Mouse (Mus musculus): ENCODE results near the gene Gabbr2.
"Not testable (repeated sequence)": the region's sequence is repeated elsewhere in the genome, so short reads cannot be mapped to it uniquely, and the experiment has no call there.

The Gabbr2 gene

DNA sequence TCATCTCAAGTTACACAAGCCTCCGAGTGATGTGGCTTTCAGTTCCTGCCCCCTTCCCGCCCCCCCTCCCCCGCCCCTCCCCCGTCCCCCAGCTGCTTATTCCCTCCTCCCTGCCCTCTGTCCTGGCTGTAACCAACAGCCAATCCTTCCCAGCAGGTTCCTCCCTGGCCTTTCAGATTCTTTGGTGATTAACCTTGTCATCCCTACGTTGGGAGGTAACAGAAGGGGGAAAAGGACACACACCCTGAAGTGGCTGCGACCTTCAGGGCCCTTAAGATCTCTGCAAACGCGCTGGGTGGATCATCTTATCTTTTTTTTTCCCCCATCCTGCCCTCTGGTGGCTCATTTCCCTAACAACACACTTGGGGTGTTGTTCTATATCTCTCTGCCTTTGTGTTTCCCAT lies 326.3 kb downstream of the Gabbr2 start:
- DNase-seq (ENCODE audit: extremely low spot score, low read depth, low spot score): peak; percentile 31

DNA sequence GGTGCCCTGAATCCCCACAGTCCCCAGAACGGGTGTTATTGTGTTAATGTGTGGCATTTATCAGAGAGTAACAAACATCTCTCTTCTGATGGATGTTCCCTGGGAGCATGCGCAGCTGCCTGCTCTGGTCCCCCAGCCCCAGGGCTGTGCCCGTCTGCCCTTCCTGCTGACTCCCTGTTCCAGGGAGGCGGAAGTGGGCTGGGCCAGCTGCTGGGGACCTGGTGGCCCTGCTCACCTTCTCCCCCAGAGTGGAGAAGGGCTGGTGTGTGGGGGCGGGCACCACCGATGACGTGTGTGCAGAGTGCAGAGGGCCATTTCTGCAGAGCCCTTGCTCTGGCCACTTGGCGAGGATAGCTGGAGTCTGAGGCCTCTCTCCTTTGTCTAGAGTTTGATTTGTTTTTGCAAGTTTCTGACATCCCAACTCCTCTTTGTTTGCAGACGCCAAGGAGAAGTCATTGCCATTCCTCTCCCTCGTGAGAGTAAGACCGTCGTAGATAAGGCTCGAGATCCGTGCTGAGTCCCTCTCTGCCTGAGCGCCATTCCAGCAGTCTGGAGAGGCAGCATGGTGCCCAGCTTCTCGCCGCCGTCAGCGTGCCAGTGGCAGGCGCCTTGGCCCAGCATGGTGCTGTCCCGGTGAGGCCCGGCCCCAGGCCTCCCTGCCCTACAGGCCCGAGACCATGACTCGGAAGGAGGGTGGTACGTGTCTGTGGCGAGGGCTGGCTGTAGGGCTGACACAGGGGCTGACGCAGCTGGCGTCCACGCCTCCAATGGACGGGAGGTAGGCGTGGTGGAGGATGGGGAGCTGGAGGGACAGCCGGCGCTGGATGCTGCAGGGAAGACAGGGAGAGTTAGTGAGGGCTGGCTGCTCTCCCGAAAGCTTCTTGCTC lies 327.3 kb downstream of the Gabbr2 start:
- DNase-seq (ENCODE audit: extremely low spot score, low read depth, low spot score): peak; percentile 33

DNA sequence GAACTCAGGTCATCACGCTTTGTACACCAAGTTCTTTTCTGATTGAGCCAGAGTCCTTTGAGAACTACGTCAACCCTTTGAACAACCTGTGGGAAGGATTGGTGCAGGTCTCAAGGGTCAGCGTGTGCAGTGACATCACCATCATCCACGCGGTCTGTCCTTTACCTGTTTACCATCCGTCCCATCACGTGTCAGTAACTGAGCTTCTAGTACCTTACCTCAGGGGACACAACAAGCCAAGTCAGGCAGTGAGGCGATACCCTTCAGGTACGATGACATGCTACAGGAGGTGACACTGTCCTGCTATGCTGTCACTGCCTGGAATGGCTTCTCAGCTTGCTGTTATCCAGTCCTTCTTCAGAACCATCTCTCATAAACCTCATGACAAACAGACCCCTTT lies 330.2 kb downstream of the Gabbr2 start:
- DNase-seq (ENCODE audit: extremely low spot score, low read depth, low spot score): no peak

DNA sequence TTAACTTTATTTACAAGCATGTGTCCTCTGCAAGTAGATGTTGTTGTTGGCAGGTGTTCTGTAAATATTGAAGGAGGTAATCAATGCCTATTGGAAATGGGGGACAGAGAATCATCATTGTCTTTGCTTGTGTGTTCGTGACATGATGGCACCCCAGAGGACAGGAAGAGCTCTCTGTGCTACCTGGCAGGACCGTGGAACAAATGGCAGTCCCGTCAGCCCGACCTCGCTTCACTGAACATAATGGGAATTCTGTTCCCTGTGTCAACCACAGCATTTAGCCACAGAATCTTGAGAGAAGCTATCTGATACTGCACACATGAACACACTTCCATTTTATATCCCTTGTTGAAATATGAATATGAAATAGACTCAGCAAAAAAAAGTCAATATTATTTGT lies 332.7 kb downstream of the Gabbr2 start:
- DNase-seq (ENCODE audit: extremely low spot score, low read depth, low spot score): no peak

DNA sequence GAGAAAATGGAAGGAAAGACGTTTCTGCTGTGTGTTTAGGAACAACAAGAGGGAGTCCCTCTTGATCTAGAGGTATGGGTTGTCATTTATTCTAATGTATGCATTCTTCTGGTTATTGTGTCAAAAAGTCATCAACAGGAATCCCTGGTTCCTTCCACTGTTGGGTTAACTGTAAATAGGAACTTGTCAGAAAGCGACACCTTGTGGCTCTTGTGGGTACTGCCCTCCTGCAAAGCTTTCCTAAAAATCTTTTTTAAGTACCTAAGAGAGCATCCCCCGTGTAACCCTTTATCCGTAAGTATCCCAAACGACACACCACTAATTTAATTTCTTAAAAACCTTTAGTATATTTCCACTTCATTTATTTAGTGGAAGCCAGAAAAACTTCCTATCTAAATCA lies 334.6 kb downstream of the Gabbr2 start:
- DNase-seq (ENCODE audit: extremely low spot score, low read depth, low spot score): peak; percentile 79

DNA sequence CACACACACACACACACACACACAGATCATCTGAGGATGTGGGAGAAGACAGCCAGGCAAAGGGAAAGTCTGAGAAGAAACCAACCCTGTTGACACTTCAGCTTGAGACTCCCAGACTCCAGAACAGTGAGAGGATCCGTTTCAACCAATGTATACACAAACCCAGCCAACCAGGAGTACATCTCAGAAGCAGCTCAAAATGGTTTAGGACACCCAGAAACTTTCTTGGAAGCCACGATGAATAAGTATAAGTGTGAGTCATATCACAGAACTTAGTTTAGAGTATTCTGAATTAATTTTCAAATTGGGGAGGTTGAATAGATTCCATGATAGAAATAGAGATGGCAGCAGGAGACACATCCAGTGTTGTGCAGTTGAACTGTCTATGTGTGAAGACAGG lies 335.7 kb downstream of the Gabbr2 start:
- DNase-seq (ENCODE audit: extremely low spot score, low read depth, low spot score): no peak

DNA sequence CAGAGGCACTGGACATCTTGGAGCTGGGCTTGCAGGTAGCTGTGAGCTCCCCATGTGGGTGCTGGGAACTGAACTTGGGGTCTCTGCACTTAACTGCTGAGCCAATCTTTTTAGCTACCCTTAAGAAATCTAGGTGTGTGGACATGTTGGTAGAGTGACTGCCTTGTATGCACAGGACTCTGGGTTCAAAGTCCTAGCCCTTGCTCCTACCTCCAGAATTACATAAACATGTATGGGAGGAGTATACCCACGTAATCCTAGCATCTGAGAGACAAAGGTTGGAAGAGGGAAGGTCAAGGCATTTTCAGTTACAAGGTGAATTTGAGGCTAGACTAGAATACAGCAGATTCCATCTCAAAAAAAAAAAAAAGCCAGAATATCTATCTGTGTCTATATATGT lies 336.4 kb downstream of the Gabbr2 start:
- no peak for DNase-seq (ENCODE audit: extremely low spot score, low read depth, low spot score)

DNA sequence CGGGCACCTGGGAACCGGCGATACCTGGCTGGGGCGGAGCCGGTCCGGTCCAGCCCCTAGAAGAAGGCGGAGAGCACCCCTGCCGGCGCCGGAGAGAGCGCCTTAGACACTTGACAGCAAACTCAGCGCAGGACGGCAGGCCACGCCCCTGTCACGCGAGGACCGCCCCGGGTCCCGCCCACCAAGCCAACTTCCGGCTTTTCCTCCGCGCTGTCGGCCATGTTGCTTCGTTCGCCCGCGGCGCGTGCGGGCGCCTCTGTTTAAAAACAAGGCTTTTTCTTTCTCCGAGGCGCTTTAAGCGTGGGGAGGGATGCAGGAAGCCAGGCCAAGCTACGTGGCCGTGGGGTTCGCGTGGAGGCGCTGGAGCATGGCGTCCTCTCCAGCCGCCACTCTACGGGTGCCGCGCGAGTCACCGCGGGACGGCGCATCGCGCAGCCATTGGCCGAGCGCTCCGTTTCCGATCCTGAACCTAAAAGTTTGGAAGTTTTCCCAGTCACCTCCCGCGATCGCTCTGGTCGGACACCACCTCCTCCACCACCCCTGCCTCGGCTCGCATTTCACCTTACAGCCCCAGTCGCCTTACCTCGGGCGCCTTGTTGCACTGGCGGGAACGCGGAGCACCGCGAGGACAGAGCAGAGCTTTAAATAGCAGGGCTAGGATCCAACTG lies 341.5 kb downstream of the Gabbr2 start, which contains the start of gene Tbc1d2:
Gene Tbc1d2 (minus strand): TSS at position 124 of the 668 bp plus-strand sequence.
- DNase-seq (ENCODE audit: extremely low spot score, low read depth, low spot score): peak; percentile 42

DNA sequence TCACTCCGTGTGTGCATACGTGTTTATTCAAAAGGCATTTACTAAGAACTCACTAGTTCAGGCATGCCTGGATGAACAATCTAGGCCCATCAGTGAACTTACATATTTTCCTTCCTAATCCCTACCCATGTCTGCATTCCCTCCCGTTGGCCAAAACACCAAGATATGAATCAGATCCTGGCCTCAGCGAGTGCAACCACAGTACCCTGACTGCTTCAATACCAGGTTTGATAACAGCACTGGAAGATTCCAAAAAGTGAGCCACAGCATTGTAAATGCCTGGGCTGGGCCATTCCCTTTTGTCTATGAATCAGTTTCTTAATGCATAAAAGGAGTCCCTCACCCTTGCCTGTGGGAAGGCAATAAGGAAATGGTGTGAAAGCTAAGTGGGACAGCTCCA lies 342.5 kb downstream of the Gabbr2 start:
- DNase-seq (ENCODE audit: extremely low spot score, low read depth, low spot score): no peak

DNA sequence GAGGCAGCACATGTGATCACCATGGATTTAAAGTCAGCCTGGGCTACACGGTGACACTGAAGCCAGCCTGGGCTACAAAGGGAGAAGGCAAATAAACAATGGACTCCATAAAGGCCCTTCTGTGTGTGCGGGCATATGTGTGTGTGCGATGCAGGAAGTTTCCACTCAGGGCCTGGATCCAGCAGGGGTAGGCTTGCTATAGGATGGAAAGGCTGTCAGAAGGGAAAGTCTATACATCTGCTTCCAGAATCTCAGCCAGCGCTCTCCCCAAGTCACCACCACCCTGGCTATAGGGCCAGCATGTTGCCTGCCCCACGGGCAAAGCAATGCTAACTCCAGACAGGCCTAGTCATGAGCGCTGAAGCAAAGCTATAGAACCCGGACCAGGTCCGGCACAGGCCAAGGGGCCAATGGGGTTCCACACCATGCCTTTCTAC lies 348.0 kb downstream of the Gabbr2 start:
- no peak for DNase-seq (ENCODE audit: extremely low spot score, low read depth, low spot score)

DNA sequence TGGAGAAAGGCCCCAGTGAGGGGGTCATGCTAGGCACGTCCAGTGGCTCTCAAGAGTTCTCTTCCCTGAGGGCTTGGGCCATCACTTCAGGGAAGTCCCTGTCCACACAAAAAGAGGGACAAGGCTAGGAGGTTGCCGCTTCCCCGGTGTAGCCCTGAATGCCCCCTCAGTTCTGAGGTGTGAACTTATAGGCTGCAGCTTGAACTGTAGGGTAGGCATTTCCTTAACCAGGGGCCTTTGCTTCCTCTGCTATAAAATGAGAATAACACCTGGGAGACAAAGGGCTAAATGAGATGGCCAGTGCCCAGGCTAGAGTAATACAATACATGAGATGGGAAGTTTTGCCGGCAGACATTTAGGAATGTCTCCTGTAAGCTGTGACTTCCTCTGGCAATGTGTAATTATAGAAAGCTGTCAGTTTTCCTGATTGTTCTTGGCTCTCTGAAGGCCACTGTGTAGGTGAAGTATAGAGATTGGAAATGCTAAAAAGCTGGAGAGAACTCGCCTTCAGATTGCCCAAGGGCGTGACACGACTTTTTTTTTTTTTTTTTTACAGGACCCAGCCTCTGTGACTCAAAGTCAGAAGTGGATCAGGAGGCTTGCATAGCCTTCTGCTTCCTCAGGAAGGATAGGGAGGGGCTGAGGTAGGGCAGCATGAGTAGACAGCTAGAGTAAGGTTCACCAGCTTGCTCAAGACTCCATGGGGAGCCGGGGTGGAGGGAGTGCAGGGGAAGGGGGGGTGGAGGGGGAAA lies 348.6 kb downstream of the Gabbr2 start:
- DNase-seq (ENCODE audit: extremely low spot score, low read depth, low spot score): no peak

DNA sequence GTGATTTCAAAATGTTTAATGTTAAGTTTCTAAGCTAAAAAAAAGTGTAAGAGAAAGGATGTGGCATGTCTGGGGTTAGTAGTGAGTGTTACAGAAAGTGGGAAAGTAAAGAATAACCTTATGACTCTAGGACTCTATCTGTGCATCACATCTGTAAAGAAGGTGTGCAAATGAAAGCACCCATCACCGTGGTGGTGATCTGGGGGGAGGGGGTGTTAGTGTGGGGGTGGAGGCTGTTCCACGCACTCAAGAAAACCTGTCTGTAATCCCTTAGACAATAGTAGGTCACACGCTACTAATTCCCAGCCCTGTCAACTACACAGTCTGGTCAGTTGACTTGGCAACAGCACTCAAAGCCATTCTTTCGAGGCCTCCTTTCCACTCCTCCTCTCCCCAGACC lies 350.4 kb downstream of the Gabbr2 start:
- DNase-seq (ENCODE audit: extremely low spot score, low read depth, low spot score): no peak

DNA sequence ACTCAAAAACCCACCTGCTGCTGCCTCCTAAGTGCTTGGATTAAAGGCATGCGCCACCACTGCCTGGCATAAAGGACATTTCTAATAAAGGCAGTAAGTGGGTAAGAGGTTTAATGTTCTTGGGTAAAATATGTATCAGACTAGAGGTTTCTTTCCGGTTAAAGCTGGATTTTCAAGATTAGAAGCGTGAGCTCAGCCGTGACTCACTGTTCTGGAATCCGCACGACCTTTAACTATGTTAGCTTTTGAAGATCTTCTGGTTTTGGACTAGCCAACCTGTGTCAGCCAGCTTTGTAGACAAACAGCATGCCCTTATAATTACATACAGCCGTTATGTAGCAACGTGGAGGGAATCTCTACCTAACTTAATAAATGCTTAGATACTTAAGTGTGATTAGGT lies 351.8 kb downstream of the Gabbr2 start:
- no peak for DNase-seq (ENCODE audit: extremely low spot score, low read depth, low spot score)

DNA sequence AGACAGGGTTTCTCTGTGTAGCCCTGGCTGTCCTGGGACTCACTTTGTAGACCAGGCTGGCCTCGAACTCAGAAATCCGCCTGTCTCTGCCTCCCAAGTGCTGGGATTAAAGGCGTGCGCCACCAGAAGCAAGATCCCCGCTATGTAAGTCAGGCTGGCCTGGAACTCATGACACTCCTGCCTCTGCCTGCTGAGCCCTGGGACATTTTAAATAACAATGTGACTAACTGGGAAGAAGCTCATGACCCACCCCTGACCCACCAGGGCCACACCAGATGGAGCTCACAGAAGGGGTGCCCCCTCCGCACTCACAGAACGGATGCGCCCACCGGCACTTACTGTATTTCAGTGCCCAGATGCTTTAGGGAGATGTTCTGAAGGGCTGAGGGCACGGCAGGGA lies 354.4 kb downstream of the Gabbr2 start:
- not testable (repeated sequence) for DNase-seq (ENCODE audit: extremely low spot score, low read depth, low spot score)

DNA sequence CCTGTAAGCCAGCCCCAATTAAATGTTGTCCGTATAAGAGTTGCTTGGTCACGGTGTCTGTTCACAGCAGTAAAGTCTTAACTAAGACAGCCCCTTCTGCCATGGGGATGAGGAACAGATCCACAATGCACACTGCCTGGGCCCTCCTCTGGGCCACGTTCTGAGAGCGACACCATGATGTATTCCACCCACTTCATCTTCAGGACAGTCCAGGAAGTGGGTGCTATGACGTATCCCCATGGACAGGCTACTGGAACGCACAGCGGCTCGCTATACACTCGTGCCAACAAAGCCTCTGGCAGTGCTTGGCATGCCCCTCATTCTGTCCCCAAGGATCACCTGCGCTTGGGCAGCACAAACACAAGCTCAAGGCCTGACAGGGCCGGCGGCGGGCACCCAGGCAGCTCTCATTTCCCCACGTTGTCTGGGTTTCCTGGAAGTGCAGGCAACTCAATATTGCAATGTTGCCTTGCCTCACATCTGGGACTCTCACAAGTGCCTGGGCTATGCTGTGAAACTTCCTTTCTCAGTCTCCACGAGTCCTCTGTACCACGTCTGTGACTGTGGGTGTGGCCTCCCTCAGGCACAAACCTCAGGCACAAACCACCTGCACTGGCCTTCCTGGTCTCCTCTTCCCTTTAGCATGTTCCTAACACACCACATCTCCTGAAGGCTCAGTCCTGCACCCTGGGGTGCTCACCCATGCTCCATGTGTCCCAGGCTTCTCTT lies 355.8 kb downstream of the Gabbr2 start:
- DNase-seq (ENCODE audit: extremely low spot score, low read depth, low spot score): no peak

DNA sequence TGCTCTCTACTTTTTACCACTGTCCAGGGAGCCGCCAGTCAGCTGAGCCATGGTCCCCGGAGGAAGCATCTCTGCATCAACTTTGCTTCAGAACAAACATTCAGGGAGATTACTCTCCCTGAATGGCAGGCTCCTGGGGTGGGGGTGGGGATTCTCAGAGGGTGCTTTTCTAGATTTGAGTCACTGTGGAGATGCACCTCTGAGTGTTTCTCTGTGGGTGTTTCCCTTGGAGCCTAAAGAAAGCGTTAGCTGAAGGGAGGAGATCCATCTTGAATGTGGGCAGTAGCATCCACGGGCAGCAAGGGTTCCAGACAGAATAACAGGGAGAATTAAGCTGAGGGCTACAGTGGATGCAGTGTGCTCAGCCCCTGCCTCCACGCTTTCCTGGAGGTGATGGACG lies 356.8 kb downstream of the Gabbr2 start:
- DNase-seq (ENCODE audit: extremely low spot score, low read depth, low spot score): no peak

DNA sequence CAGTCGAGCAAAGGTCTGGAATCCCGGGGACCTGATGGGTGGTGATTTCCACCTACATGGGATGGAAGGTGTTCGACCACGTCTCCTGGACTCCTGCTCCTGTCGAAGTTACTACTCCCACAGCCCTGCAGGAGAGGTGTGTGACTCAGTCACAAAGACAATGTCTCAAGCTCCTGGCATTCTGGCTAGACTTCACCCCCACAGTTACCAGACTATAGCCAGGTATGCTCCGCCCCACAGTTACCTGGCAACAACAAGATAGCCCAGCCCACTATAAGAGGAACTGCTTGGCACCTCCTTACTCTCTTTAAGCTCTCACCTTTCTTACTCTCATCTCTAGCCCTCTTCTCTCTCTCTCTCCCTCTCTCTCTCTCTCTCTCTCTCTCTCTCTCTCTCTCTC lies 358.1 kb downstream of the Gabbr2 start:
- DNase-seq (ENCODE audit: extremely low spot score, low read depth, low spot score): not testable (repeated sequence)

DNA sequence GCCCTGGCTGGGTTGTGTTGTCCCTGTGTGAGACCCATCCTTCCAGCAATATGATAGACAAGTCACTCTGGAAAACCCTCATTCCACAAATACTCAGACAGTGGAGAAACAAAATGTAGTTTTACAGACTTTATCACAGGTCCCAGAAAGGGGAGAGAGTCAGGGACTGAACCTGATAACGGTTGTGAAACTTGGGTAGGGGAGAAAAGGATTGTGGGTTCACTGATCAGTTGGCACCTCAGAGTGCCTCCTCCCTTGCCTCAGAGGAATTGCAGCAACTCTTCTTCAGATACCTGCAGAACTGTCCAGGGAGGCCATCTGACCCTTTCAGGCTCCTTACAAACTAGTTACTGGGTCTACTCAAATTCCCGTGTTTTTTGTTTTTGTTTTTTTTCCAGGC lies 359.2 kb downstream of the Gabbr2 start:
- DNase-seq (ENCODE audit: extremely low spot score, low read depth, low spot score): no peak

DNA sequence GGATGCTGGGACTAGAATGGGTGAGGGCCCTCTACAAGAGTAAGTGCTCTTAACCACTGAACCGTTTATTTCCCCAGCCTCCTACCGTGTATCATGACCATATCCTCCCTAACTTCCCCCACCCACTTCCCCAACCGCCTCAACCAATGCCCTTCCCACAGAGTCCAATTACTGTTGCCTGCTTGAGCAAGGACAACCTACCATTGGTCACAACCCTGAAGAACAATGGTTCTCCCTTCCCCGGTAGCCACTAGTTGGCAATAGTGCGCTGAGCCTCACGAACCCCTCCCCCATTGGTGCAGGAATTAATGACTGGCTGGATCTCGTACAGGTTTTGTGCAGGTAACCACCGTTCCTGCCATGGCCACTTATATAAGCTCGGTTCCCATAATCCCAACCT lies 361.3 kb downstream of the Gabbr2 start:
- no peak for DNase-seq (ENCODE audit: extremely low spot score, low read depth, low spot score)

DNA sequence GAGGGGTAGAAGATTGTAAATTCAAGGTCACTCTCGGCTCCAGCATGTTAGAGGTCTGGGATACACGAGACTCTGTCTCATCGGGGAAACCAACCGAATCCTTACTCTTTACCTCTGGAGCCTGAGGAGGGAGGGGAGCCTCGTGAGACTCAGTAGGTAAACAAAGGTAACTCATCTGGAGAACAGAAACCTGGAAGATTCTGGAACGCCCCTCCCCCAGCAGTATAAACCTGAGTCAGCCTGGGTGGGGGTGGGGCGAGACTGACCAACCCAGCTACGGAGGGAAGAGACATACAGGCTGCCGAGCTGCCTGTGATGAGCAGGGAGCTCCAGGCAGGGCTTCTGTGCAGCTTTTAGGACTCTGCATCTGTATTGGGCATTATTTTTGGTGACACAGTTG lies 362.8 kb downstream of the Gabbr2 start:
- no peak for DNase-seq (ENCODE audit: extremely low spot score, low read depth, low spot score)

DNA sequence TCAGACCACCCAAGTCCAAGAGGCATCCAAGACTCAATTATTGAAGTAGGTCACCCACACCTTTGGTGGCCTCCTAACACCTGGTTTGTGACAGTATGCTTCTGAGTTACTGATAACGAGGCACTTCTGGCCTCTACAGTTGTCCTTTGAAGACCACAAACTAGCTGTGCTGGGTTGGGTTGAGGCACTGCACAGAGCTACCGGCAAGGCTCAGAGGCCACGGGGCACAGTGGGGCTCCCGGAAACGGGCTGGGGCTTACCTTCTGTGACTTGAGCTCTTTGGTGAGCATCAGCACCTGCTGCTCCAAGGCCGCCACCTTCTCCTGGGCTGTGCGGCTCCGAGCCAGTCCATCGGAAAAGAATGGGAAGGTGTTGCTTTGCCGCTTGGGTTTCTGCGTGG lies 363.6 kb downstream of the Gabbr2 start:
- DNase-seq (ENCODE audit: extremely low spot score, low read depth, low spot score): no peak
